Mouse (Mus musculus): ENCODE measurements at regions not wholly inside any gene's neighbourhood (a gene's known extent, or its start where the extent isn't known, plus 50 kb on each side); places are given as distances from the start of the nearest gene placed in this dataset.

DNA sequence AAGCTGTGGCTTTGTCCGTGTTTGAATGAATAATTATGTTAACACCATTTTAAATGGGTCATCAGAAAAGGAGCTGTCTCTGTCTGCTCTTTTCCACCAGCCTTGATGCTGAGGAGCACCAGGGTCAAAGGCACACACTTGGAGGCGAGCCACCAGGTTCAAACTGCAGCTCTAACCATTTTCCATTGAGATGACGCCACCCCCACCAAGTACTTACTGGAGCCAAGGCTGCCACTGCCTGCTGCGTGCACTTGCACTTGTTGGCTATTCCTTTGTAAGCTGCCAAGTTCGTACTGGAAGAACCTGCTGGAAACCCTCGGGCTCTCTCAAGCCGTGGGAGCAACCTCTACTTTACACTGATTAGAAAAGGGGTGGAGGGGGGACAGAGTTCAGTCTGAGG, 154.5 kb downstream of the H2al1j start:
- DNase-seq: peak in 1 of 2 experiments; percentile 6
- intact Hi-C loops (cut with DNase I): no loop called here

DNA sequence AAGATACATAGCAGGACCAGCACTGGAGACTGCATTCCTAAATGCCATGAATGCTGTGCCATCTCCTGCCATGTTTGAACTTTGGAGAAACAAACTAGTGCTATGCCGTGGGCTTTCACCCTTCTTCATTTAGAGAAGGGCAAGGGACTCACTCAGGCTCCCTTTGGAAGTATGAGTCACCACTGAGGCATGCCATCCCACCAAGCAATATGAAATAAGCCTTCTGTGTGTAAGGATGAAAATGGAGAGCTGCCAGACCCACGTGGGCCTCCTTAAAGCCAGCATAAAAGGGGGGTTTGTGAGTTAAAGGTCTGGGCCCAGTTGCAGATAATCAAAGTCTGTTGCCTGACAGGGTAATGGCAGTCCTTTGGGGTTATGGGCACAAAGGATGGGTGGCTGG, 159.0 kb downstream of the H2al1j start:
- intact Hi-C loops (cut with DNase I): no loop called here

DNA sequence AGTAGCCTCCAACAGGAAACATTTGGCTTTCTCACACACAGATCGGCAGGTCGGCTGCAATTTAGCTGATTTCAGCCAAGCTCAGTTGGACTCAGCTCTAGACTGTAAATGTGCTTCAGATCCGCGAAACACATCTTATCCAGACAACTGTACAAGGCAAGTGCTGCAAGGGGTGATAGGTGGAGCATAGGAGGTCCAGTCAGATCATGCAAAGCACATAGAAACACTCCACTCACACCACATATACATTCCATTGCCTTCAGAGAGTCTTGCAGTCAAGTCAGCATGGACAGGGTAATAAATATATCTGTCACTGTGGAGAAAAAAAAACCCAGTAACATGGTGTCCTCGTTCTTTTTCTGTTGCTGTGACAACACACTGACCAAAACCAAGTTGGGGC, 160.3 kb downstream of the H2al1j start:
- no peak for DNase-seq
- intact Hi-C loops (cut with DNase I): no loop called here

More for the DNA sequence above, 159.0 kb downstream of the H2al1j start:
- DNase-seq: no peak

DNA sequence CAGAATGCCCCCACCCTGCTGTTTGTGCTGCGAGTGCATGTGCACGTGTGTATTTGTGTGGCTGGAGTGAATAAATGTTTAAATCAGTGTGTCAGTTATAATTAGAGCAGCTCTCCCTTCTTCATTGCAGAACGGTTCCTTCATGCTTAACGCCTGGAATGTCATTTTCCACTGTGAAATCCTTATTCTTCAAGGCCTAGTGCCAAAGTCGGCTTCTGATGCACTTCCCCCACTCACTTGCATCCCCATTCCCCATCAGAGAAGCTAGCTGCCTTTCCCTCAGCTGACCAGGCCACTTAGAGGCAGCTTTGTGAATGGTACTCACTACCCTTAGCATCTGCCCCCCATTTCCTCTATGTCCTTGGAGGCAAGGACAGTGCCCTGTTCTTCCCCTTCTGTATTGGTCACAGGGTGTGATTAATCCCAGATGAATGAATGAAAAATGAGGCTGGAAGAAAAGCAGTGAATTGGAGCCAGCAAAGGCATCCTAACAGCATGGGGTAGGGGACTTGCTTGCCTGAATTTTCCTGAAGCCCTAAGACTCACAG, 162.6 kb downstream of the H2al1j start:
- no peak for DNase-seq
- intact Hi-C loops (cut with DNase I): loop anchor here (5.0 kb wide), 1 partner anchor 73 kb away; no protein-coding TSS in a partner anchor

DNA sequence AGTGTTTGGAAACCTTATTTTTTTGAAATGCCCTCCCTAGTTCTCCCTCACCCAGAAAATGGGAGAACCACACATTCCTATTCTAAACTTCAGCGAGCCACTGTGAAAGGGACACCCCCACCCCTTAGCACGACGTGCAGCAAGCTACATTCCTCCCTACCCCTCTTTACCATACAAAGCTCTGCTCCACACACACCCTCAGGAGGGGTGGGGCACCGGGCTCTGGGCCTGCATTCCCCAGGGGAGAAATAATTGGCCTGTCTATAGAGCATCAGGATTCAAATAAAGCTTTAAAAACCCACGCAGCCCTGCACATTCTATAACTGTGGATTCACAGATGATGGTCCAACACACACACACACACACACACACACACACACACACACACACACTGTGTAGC, 163.6 kb downstream of the H2al1j start:
- intact Hi-C loops (cut with DNase I): loop anchor here (5.0 kb wide), 1 partner anchor 74 kb away; no protein-coding TSS in a partner anchor
- no peak for DNase-seq

DNA sequence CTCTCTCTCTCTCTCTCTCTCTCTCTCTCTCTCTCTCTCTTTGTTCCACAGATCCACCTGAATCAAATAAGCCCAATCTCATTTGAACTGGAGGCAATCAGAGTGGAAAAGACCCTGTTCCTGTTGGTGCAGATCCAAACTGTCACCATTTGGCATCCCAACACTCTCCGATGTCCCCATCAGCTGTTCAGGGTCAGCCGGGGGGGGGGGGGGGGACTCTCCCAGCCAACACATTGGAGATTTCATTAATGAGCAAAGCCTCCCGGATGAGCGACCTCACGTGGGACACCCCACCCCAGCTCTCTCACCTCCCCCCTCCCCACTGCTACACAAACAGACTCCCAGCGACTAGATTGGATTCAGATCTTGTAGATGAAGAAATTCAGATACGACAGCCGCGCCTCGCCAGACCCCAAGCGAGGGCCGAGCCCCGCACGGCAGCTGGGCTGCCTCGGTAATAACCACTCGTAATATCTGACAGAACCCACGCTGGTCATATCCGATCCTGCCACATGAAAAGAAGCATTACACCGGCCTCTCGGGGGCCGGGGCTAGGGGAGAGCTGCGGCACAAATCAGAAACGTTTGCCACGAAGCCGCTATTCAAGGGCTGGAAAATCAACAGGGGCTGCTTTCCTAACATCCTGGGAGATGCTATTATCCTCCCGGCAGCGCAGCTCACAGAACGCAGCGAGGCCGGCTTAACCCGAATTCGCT, 164.2 kb downstream of the H2al1j start:
- intact Hi-C loops (cut with DNase I): loop anchor here (5.0 kb wide), 1 partner anchor 75 kb away; no protein-coding TSS in a partner anchor
- no peak for DNase-seq

DNA sequence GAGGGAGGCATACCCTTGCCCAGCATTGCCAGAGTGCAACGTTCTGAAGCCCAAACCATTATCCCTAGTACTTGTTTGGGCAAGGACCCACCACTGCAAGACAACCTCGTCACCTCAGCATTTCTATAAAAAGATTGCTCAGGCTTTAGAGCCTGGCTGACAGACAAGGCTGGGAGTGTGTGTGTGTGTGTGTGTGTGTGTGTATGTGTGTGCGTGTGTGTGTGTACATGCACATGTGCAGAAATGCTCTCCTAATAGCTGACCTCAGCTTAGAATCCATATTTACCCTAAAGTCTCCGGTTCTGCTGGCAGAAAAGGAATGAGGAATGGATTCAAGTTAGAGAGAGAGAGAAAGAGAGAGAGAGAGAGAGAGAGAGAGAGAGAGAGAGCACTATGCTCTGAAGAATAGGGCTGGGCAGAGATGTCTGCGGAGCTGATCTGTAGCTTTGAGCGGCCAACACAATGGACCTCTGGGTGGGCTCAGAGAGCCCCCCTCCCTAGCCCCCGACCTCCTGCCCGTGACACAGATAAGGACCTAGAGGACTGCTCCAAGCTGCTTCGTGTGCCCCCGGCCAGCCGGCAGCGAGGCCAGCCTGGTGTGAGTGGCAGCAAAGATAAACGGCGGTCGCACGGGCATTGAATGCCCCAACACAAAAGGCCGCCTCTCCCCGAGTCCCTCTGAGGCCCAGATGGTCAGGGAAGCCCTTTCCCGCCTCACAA, 166.1 kb downstream of the H2al1j start:
- DNase-seq: peak; percentile 6 to 14
- intact Hi-C loops (cut with DNase I): loop anchor here (5.0 kb wide), 1 partner anchor 76 kb away; no protein-coding TSS in a partner anchor

DNA sequence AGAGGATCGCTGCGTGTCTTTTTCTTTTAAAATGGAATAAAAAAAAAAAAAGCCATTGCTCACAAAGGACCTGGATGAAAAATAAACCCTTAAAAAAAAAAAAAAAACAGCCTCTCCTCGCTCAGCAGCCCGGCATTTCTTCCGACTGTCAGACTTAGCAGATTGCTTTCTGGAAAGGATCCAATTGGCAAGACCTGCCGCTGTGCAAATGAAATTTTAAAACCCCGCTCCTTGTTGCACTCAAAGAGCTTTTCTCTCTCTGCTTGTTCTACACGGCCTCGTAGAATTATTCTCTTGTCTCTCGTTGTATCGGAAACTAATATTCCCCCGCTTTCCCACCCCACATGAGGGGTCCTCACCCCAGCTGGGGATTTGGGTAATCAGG, 166.6 kb downstream of the H2al1j start:
- intact Hi-C loops (cut with DNase I): loop anchor here (5.0 kb wide), 1 partner anchor 77 kb away; no protein-coding TSS in a partner anchor
- DNase-seq: peak in 1 of 2 experiments; percentile 14

DNA sequence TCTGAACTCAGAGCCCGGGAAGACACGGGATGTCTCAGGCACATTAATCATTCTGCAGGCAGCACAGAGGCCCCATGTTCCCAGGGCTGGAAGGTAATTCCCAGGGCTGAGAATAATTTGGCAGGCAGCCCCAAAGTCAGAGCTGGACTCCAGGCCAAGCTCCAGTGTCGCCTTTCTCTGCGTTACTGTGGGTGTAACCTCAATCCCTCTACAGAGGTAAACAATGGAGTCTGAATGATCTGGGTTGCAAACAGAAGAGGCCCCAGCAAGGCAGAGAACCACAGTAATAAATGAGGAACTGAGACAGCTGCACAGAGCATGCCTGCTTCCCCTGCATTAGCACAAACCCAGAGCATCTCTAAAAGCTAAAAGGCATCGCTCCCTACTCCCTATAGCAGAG, 184.8 kb downstream of the H2al1j start:
- intact Hi-C loops (cut with DNase I): no loop called here
- DNase-seq: peak; percentile 20

DNA sequence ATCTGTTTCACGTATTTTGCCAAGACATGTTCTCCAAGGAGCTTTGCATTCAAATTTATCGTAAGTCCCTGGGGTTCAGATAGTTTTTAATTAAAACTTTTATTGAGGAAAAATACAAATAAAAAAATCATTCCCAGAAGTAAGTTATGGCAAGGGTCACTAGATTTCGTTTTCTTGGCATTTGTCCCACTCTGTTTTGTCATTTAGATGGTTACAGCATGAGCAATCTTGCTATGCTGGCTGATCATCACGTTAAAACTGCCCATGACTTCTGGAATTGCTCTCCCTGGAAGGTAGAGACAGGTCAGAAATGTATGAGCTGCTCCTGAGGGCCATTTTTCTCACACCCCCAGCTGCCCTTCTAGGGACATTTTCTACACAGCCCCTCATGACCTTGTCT, 185.3 kb downstream of the H2al1j start:
- intact Hi-C loops (cut with DNase I): no loop called here
- no peak for DNase-seq

DNA sequence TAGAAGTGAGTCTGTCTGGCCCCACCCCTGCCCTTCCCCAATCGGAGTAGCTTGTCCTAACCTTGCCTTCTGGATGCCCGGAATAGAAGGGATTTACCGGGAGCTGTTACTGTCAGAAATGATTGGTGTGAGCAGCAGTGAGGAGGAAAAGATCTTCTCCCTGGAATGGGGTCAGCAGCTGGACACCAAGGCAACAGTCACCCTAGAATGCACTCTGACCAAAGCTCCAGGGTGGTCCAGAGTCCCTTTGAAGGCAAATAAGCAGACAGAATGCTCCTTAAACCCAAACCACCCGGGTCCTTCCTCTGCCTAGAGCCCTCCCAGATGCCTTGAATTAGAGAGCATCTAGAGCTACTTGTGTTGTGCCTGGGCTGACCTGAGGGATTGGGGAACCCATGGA, 196.2 kb downstream of the H2al1j start:
- intact Hi-C loops (cut with DNase I): no loop called here
- DNase-seq: no peak

DNA sequence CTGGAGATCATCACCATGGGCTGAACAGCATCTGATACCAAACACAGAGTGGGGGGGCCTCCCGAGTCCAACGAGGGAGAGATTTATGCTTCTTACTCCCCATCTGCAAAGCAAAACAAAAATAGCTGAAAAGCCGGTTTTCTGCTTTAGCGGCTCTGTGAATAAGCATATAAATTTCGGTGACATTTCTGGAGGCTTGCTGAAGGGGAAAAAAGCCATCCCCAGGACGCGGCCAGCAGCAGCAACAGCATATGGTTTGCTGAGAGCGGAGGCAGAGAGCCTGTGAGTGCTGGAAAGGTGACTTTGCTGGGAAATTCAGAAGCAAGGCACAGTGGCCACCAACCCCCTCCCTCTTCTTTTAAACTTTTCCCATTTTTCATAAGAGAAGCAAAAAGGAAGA, 197.7 kb downstream of the H2al1j start:
- no peak for DNase-seq
- intact Hi-C loops (cut with DNase I): no loop called here

DNA sequence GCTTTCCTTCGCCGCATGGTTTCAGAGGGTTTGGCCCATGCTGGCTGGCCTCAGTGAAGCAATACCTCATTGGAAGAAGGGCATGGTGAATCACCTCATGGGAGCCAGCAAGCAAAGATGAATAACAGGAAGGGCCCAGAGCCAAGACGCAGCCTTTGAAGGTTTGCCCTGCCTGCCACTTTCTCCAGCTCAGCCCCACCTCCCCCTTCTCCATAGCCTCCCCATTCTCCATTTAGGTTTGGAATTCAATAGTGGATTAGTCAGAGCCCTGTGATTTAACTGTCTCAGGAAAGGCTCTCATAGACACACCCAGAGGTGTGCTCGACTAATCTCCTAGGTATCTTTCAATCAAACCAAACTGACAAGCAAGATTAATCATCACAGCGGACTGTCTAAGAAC, 201.0 kb downstream of the H2al1j start:
- DNase-seq: no peak
- intact Hi-C loops (cut with DNase I): no loop called here

DNA sequence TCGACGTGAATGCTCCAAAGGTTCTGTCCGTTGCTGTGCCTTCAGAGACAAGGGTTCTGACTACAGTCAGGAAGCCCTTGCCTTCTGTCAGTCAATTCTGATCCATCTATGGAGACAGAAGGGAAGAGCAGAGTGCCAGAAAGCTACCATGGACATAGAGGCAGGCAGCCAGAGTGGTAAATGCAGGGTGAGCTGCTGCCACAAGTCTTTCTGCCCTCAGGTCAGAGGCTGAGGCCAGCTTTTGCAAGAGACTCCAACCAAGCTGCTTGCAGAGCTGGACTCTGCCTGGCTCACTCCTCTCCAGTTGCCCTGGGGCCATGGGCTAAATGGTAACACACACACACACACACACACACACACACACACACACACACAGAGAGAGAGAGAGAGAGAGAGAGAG, 201.6 kb downstream of the H2al1j start:
- DNase-seq: no peak
- intact Hi-C loops (cut with DNase I): no loop called here

DNA sequence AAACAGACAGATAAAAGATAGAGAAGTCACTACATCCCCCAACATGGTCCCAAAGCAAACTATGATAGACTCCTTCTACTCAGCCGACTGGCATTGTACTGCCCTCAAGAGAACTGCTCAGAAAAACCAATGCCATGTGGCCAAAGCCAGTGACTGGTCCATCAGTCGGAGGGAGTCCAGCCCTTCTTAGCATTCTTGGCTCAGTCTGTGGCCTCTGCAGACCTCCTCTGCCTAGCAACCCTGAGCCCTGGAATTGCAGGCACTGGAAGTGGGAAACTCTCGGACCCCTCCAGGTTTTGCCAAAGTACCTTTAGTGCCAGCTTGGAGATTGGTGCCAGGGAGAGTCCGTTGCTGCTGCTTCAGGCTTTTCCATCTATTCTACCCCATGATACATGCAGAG, 205.2 kb downstream of the H2al1j start:
- DNase-seq: no peak
- intact Hi-C loops (cut with DNase I): no loop called here

DNA sequence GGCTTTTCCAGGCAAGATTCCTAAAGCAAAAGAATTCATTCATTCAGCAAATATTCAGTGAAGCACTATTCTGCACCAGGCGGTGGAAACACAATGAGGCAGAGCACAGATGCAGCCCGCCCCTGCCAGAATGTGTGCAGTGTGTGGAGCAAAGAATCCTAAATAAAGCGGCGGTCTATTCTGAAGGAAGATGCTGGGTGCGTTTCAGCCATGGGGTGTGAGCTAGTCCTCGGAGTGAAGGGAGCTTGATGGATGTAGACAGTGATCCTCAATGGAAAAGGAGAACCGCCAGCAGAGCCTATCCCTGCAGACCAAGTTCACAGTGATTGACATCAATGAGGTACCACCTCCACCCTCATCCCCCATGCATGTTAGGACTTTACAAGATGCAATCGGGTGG, 206.2 kb downstream of the H2al1j start:
- no peak for DNase-seq
- intact Hi-C loops (cut with DNase I): no loop called here

DNA sequence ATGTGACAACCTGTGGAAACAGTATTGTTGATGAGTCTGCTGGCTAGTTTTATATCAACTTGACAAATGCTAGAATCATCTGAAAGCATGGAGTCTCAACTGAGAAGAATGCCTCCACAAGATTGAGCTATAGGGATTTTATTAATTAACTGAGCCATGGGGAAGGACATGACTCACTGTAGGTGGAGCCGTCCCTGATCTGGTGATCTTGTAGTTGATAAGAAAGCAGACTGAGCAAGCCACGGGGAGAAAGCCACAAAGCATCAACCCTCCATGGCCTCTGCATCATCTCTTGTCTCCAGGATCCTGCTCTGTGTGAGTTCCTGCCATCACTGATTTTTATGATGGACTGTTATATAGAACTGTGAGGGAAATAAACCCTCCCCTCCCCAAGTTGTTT, 213.4 kb downstream of the H2al1j start:
- intact Hi-C loops (cut with DNase I): no loop called here

DNA sequence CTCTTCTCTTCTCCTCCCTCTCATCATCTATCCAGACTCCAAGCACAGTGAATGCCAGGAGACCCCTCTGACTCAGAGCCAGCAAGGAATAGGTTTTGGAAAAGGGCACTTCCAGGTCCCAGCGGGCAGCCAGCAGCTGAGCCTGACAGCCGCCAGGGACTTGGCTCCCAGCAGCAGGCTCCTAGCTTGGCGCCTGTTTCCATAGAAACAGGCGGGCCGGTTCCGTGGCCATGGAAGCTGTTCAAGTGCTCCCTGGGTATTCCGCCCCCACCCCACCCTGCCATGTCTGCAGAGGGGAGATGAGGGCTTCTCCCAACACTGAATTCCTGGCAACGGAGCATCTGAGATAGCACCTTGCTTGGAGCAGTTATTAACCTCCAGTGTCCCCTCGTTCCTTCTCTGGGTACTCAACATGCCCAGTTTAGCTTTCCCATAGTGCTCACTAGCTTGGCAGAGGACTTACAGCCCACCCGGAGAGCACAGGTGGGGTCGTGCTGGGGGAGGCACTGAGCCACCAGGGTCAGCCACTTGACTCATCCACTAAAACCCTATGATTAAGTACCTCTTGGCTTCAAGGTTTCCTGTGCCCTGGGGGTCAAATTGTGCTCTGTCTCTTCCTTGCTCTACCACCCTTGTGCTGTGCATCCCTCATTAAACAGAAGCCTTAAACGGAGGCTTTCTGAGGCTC, 222.7 kb downstream of the H2al1j start:
- intact Hi-C loops (cut with DNase I): no loop called here

More for the DNA sequence above, 213.4 kb downstream of the H2al1j start:
- DNase-seq: no peak

DNA sequence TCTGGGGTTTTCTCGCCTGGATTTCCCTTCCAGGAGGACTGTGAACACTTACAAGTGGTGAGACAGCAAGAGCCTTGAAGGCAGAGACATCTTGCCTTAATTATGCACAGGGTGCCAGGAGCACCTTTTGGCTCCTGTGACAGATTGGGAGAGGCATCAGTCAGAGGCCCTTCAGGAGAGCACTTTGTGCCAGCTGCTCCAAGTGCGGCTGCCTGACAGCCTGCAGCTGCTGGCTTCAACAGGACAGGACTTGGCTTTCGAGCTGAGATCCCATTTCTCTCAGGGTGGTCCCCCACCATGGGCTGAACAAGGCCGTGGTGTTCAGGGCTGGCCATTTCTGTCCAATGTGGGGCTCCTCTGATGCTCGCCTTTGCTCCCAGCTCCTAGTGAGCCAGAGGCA, 224.6 kb downstream of the H2al1j start:
- DNase-seq: no peak
- intact Hi-C loops (cut with DNase I): no loop called here

More for the DNA sequence above, 222.7 kb downstream of the H2al1j start:
- no peak for DNase-seq

DNA sequence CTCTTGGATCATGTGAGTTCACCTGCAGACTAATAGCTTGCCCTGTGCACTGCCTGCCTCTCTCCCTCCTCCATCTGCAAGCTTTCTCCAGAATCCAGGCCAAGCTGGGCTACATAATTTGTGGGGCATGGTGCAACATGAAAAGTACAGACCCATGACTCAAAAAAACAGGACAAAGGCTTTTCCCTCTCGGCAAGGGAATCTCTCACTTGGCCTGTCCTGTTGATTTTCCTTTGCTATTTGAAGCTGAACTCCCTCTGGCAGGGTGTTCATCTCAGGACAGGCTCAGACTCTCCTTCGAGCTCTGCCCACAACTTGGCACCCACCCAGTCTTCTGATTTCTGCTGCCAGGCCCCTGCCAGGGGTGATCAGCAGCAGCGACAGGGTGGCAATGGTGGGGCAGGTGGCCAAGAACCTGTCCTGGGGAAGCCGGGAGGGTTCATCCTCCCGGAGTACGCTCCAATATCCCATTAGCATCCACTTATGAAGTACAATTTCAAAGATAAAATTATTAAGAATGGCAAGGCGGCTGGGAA, 227.5 kb downstream of the H2al1j start:
- no peak for DNase-seq

DNA sequence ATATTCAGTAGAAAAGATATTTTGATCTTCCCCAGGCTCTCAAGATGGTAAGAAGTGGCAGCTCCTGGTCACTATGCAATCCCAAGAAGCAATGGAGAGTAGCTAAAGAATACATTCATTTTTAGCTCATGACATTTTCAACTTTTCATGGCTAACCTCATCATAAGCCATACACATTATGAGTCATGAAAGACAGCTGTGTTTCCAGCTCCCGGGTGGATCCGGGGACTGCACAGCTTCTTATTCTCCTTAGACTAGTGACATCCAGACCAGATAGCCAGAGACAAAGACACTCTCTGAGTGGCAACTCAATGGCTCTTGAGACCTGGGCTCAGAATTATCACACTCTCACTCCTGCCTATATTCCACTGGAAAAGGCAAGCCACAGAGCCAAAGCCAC, 230.6 kb downstream of the H2al1j start:
- no peak for DNase-seq
- intact Hi-C loops (cut with DNase I): no loop called here

More for the DNA sequence above, 227.5 kb downstream of the H2al1j start:
- intact Hi-C loops (cut with DNase I): no loop called here

All from heart, postnatal 36 days (tissue).